Mouse (Mus musculus) liver, adult 2 months (tissue): ENCODE data around the gene Tpsg1.

ENCODE experiments used
- CTCF ChIP-seq: fragments of 200-500 bp; IDR thresholded peaks from 2 replicates; pipeline ENCODE4 v1.5.1; 2011; ENCODE audit warnings: low read depth, low read length, control low read depth
- POLR2A ChIP-seq: fragments of 200-500 bp; IDR thresholded peaks from 2 replicates; pipeline ENCODE4 v1.6.1; 2011; ENCODE audit warnings: low read length, control low read depth; ENCODE audit not compliant: insufficient read depth; ENCODE audit errors: extremely low read depth

DNA sequence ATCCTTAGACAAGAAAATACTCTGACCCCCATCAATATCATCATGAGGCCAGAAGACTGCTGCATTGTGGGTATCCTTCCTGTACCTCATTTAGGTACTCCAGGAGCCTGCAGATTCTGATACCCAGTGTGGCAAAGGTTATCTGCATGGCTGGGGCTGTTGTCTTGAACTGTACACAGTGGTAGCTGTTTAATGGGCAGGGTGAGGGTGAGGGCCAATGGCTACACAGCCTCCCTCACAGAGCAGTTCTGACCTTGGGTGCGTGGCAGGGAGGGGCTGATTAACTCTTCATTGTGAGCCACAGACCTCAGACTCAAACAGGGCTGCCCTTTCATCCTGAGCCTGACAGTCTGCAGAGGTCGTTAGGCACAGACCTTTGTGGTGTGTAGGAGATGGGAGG is 46.1 kb upstream of the Tpsg1 start:
- TF ChIP-seq CTCF = no peak
- no peak for TF ChIP-seq POLR2A
